Mouse (Mus musculus) stomach, postnatal 0 days (tissue): Measurements from ENCODE around the gene Lyrm4.

Source experiments
- CTCF ChIP-seq: IDR thresholded peaks from 2 replicates; pipeline ENCODE4 v1.5.1; 2016; ENCODE audit warnings: antibody characterized with exemption, low read depth, mild to moderate bottlenecking, moderate library complexity
- EP300 ChIP-seq: optimal IDR thresholded peaks from 2 replicates; pipeline ENCODE3; 2016; ENCODE audit warnings: antibody characterized with exemption

DNA sequence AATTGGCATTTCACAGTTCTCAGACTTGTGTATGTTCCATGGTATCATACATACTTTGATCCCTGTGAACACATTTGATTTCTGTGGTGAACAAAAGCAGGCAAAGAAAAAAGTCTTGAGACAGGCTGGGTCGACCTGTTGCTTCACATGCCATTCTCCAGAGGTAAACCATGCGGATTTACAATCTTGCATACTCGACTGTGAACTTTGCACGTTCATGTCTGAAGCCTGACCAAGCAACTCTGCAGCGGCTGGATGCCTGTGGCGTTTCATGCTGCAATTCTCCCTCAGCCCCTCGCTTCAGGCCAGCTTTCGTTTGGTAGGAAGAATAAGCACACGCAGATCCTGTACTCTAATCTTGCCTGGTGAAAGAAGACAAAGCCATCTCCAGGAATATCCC lies 85.4 kb downstream of the Lyrm4 start:
- TF ChIP-seq CTCF: no peak
- no peak for TF ChIP-seq EP300
